Mouse (Mus musculus): ENCODE data around the gene Ap3d1. TPM values are rescaled to one million over a fixed set of nuclear protein-coding genes. Genes with fewer than 3 reads are reported as not detected.

Ap3d1 gene
- polyA plus RNA-seq, 1 experiment from 2014 or later = 81.0 TPM

- WGBS = 29% methylated on average over 9 of the region's 9 CpGs
- peak overlapping the region; percentile 98 for H3K27ac ChIP-seq (ENCODE audit: low read depth, low read length)
- H3K27me3 ChIP-seq (replicated peaks; ENCODE audit: control insufficient read depth, insufficient read depth, low read length) = no peaks in the 10 kb centered on the region
- peak overlapping the region; percentile 77 for H3K9ac ChIP-seq (ENCODE audit: low read length)
- ATAC-seq (no peak), DNase-seq (ENCODE audit: low spot score) (no peak)
- H3K4me3 ChIP-seq (ENCODE audit: low read depth, low read length) = peak overlapping the region; percentile 88
- H3K36me3 ChIP-seq (ENCODE audit: control insufficient read depth, insufficient read depth, low read length) = peaks cover 13% of the 10 kb centered on the region; the same call in 1 of the 2 replicates
- peak overlapping the region; percentile 76 for H3K4me2 ChIP-seq (ENCODE audit: low read length)
- peaks cover 48% of the 10 kb centered on the region for H3K4me1 ChIP-seq (ENCODE audit: control insufficient read depth, insufficient read depth, low read length)
- H3K9me3 ChIP-seq (replicated peaks; ENCODE audit: control insufficient read depth, low read length) = no peaks in the 10 kb centered on the region
Measured at GRCm38 (mm10) chr10:80677128-80677875, 64.8 kb downstream of the Ap3d1 start.

- DNase-seq (ENCODE audit: low spot score) (peak; percentile 100), ATAC-seq (peak; percentile 92)
- peak overlapping the region; percentile 95 for H3K9ac ChIP-seq (ENCODE audit: low read length)
- peaks cover 48% of the 10 kb centered on the region for H3K4me1 ChIP-seq (ENCODE audit: control insufficient read depth, insufficient read depth, low read length)
- no peaks in the 10 kb centered on the region for H3K27me3 ChIP-seq (replicated peaks; ENCODE audit: control insufficient read depth, insufficient read depth, low read length)
- peak overlapping the region; percentile 95 for H3K4me2 ChIP-seq (ENCODE audit: low read length)
- no peaks in the 10 kb centered on the region for H3K9me3 ChIP-seq (replicated peaks; ENCODE audit: control insufficient read depth, low read length)
- WGBS = under 1% methylated on average over 62 of the region's 78 CpGs
- peak overlapping the region; percentile 88 for H3K4me3 ChIP-seq (ENCODE audit: low read depth, low read length)
- H3K27ac ChIP-seq (ENCODE audit: low read depth, low read length) = peak overlapping the region; percentile 98
- peaks cover 23% of the 10 kb centered on the region for H3K36me3 ChIP-seq (ENCODE audit: control insufficient read depth, insufficient read depth, low read length)
Measured at GRCm38 (mm10) chr10:80676198-80676928, 65.7 kb downstream of the Ap3d1 start.

- 2% methylated on average over 29 of the region's 54 CpGs for WGBS
- H3K36me3 ChIP-seq (ENCODE audit: control insufficient read depth, insufficient read depth, low read length) = peaks cover 30% of the 10 kb centered on the region
- H3K4me1 ChIP-seq (ENCODE audit: control insufficient read depth, insufficient read depth, low read length) = peaks cover 48% of the 10 kb centered on the region
- H3K9me3 ChIP-seq (replicated peaks; ENCODE audit: control insufficient read depth, low read length) = no peaks in the 10 kb centered on the region
- peak; percentile 27 for ATAC-seq
- peak overlapping the region; percentile 95 for H3K9ac ChIP-seq (ENCODE audit: low read length)
- peak overlapping the region; percentile 88 for H3K4me3 ChIP-seq (ENCODE audit: low read depth, low read length)
- DNase-seq (ENCODE audit: low spot score) = peak; percentile 46
- H3K4me2 ChIP-seq (ENCODE audit: low read length) = peak overlapping the region; percentile 95
- H3K27me3 ChIP-seq (replicated peaks; ENCODE audit: control insufficient read depth, insufficient read depth, low read length) = no peaks in the 10 kb centered on the region
- peak overlapping the region; percentile 82 for H3K27ac ChIP-seq (ENCODE audit: low read depth, low read length)
Measured at GRCm38 (mm10) chr10:80675405-80676197, 66.5 kb downstream of the Ap3d1 start.

GRCm38 (mm10) chr10:80674851-80675404, 67.1 kb downstream of the Ap3d1 start:
- H3K4me2 ChIP-seq (ENCODE audit: low read length) = peak overlapping the region; percentile 95
- no peak for DNase-seq (ENCODE audit: low spot score)
- H3K4me3 ChIP-seq (ENCODE audit: low read depth, low read length) = peak overlapping the region; percentile 88
- H3K27me3 ChIP-seq (replicated peaks; ENCODE audit: control insufficient read depth, insufficient read depth, low read length) = no peaks in the 10 kb centered on the region
- H3K36me3 ChIP-seq (ENCODE audit: control insufficient read depth, insufficient read depth, low read length) = peaks cover 37% of the 10 kb centered on the region
- WGBS = 10% methylated on average over 6 of the region's 6 CpGs
- peaks cover 48% of the 10 kb centered on the region for H3K4me1 ChIP-seq (ENCODE audit: control insufficient read depth, insufficient read depth, low read length)
- ATAC-seq = no peak
- H3K27ac ChIP-seq (ENCODE audit: low read depth, low read length) = peak overlapping the region; percentile 82
- no peaks in the 10 kb centered on the region for H3K9me3 ChIP-seq (replicated peaks; ENCODE audit: control insufficient read depth, low read length)
- H3K9ac ChIP-seq (ENCODE audit: low read length) = peak overlapping the region; percentile 95

GRCm38 (mm10) chr10:80674161-80674711, 67.8 kb downstream of the Ap3d1 start:
- Histone ChIP-seq H3K27ac (ENCODE audit: low read depth, low read length) (no peak overlapping the region), H3K4me3 (ENCODE audit: low read depth, low read length) (peak overlapping the region; percentile 88), H3K9me3 (replicated peaks; ENCODE audit: control insufficient read depth, low read length) (no peaks in the 10 kb centered on the region), H3K27me3 (replicated peaks; ENCODE audit: control insufficient read depth, insufficient read depth, low read length) (no peaks in the 10 kb centered on the region), H3K36me3 (ENCODE audit: control insufficient read depth, insufficient read depth, low read length) (peaks cover 44% of the 10 kb centered on the region), H3K4me2 (ENCODE audit: low read length) (peak overlapping the region; percentile 95), H3K9ac (ENCODE audit: low read length) (peak overlapping the region; percentile 95), H3K4me1 (ENCODE audit: control insufficient read depth, insufficient read depth, low read length) (peaks cover 46% of the 10 kb centered on the region)
- 67% methylated on average over 5 of the region's 5 CpGs for WGBS
- ATAC-seq (no peak), DNase-seq (ENCODE audit: low spot score) (no peak)

- peaks cover 40% of the 10 kb centered on the region for H3K4me1 ChIP-seq (ENCODE audit: control insufficient read depth, insufficient read depth, low read length)
Measured at GRCm38 (mm10) chr10:80673690-80674089, 68.4 kb downstream of the Ap3d1 start.

GRCm38 (mm10) chr10:80671936-80672690, 70.0 kb downstream of the Ap3d1 start:
- Histone ChIP-seq H3K27ac (ENCODE audit: low read depth, low read length) (no peak overlapping the region), H3K27me3 (replicated peaks; ENCODE audit: control insufficient read depth, insufficient read depth, low read length) (no peaks in the 10 kb centered on the region), H3K4me1 (ENCODE audit: control insufficient read depth, insufficient read depth, low read length) (peaks cover 24% of the 10 kb centered on the region), H3K4me2 (ENCODE audit: low read length) (no peak overlapping the region), H3K36me3 (ENCODE audit: control insufficient read depth, insufficient read depth, low read length) (peaks cover 65% of the 10 kb centered on the region), H3K4me3 (ENCODE audit: low read depth, low read length) (no peak overlapping the region), H3K9ac (ENCODE audit: low read length) (no peak overlapping the region), H3K9me3 (replicated peaks; ENCODE audit: control insufficient read depth, low read length) (no peaks in the 10 kb centered on the region)
- ATAC-seq (no peak), DNase-seq (ENCODE audit: low spot score) (no peak)
- 88% methylated on average over 11 of the region's 11 CpGs for WGBS

More at GRCm38 (mm10) chr10:80673690-80674089, 68.4 kb downstream of the Ap3d1 start:
- 93% methylated on average over 3 of the region's 3 CpGs for WGBS
- H3K4me2 ChIP-seq (ENCODE audit: low read length) = peak overlapping the region; percentile 95
- DNase-seq (ENCODE audit: low spot score) = no peak
- H3K27me3 ChIP-seq (replicated peaks; ENCODE audit: control insufficient read depth, insufficient read depth, low read length) = no peaks in the 10 kb centered on the region
- no peak overlapping the region for H3K27ac ChIP-seq (ENCODE audit: low read depth, low read length)
- H3K36me3 ChIP-seq (ENCODE audit: control insufficient read depth, insufficient read depth, low read length) = peaks cover 50% of the 10 kb centered on the region
- H3K9ac ChIP-seq (ENCODE audit: low read length) = peak overlapping the region; percentile 95
- H3K9me3 ChIP-seq (replicated peaks; ENCODE audit: control insufficient read depth, low read length) = no peaks in the 10 kb centered on the region
- ATAC-seq = no peak
- H3K4me3 ChIP-seq (ENCODE audit: low read depth, low read length) = peak overlapping the region; percentile 88; the same call in 1 of the 2 replicates
